Mouse (Mus musculus): ENCODE measurements around the gene Hbq1b. TPM values are rescaled to one million over a fixed set of nuclear protein-coding genes. Genes with fewer than 3 reads are reported as not detected.

The Hbq1b gene
- 0.33 and 0.34 TPM in 2 replicates for polyA plus RNA-seq (2015; fragmentation: Nextera tagmentation; extraction: Ambion mirVana)

- peak; percentile 58 for DNase-seq (ENCODE audit: low spot score)
These were observed at the start of gene Hbq1b for GRCm38 (mm10) chr11:32286695-32287492. TSS of gene Hbq1b (plus strand) at chr11:32286965.

GRCm38 (mm10) chr11:32237411-32237795 is 49.4 kb upstream of the Hbq1b start:
- DNase-seq (ENCODE audit: low spot score): no peak

GRCm38 (mm10) chr11:32238093-32238860 is 48.5 kb upstream of the Hbq1b start:
- peak; percentile 74 for DNase-seq (ENCODE audit: low spot score)

GRCm38 (mm10) chr11:32241391-32241790 is 45.4 kb upstream of the Hbq1b start:
- DNase-seq (ENCODE audit: low spot score): no peak

- no peak for DNase-seq (ENCODE audit: low spot score)
These were observed 44.6 kb upstream of the Hbq1b start for GRCm38 (mm10) chr11:32242209-32242608.

GRCm38 (mm10) chr11:32243205-32243955 is 43.4 kb upstream of the Hbq1b start:
- DNase-seq (ENCODE audit: low spot score): no peak

GRCm38 (mm10) chr11:32244064-32244463 is 42.7 kb upstream of the Hbq1b start:
- DNase-seq (ENCODE audit: low spot score): no peak

GRCm38 (mm10) chr11:32244617-32245016 is 42.1 kb upstream of the Hbq1b start:
- DNase-seq (ENCODE audit: low spot score): no peak

GRCm38 (mm10) chr11:32245614-32246013 is 41.2 kb upstream of the Hbq1b start:
- DNase-seq (ENCODE audit: low spot score): no peak

GRCm38 (mm10) chr11:32247068-32247467 is 39.7 kb upstream of the Hbq1b start:
- DNase-seq (ENCODE audit: low spot score): peak; percentile 26

- no peak for DNase-seq (ENCODE audit: low spot score)
These were observed 38.4 kb upstream of the Hbq1b start for GRCm38 (mm10) chr11:32248350-32248749.

GRCm38 (mm10) chr11:32250880-32251763 is 35.6 kb upstream of the Hbq1b start:
- DNase-seq (ENCODE audit: low spot score): no peak

- DNase-seq (ENCODE audit: low spot score): no peak
These were observed 33.6 kb upstream of the Hbq1b start for GRCm38 (mm10) chr11:32253121-32253520.

- no peak for DNase-seq (ENCODE audit: low spot score)
These were observed 30.6 kb upstream of the Hbq1b start for GRCm38 (mm10) chr11:32256146-32256545.

GRCm38 (mm10) chr11:32256566-32256965 is 30.2 kb upstream of the Hbq1b start:
- DNase-seq (ENCODE audit: low spot score): no peak

GRCm38 (mm10) chr11:32262674-32263415 is 23.9 kb upstream of the Hbq1b start:
- DNase-seq (ENCODE audit: low spot score): no peak

- DNase-seq (ENCODE audit: low spot score): no peak
These were observed 21.5 kb upstream of the Hbq1b start for GRCm38 (mm10) chr11:32265117-32265738.

GRCm38 (mm10) chr11:32266194-32266593 is 20.6 kb upstream of the Hbq1b start:
- no peak for DNase-seq (ENCODE audit: low spot score)

- DNase-seq (ENCODE audit: low spot score): no peak
These were observed 20.0 kb upstream of the Hbq1b start for GRCm38 (mm10) chr11:32266776-32267175.

Measured in thymus, postnatal 0 days (tissue).